Comparison of ENCODE assay signal across 24 mouse cellular contexts in the genomic region with DNA sequence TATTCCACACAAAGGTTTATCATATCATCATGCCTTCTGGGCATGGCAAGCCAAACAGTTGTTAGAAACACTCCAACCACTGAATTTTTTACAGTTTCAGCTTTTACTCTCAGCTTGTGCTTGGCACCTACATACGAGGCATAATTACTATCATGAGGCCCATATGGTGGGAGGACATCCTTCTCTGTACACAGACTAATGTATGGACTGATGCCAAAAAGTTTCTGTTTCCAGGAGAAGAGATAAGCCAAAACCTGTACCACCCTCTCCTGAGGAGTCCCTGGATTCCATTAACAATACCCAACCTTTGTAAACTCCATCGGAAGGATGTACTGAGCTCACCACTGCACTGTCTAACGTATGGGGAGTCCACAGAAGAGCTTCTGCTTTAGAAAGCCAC.
DNase-seq lines count a peak whose midpoint lies in the region; ATAC-seq and TF ChIP-seq lines count a peak whose summit lies in the region.
"Had no signal": no experiment of that assay in that cellular context is flagged by ENCODE, and none has a peak within 500 bp of the region (broad histone marks: within the 10 kb centered on the region; RNA-seq: fewer than 3 reads in every experiment).

No protein-coding gene starts in this region.

- no peak overlapping the region for H3K4me2 ChIP-seq in forebrain, embryonic 14.5 days (ENCODE audit: low read length)
- no peak overlapping the region for H3K4me2 ChIP-seq in forebrain, embryonic 11.5 days (ENCODE audit: low read depth, low read length, severe bottlenecking)
- no peak overlapping the region for H3K4me2 ChIP-seq in hindbrain, embryonic 15.5 days
- no peak overlapping the region for H3K4me2 ChIP-seq in hindbrain, embryonic 12.5 days (replicated peaks)
- H3K4me2 ChIP-seq in lung, postnatal 0 days (replicated peaks; ENCODE audit: low read depth, low read length), result no peak overlapping the region
- no peak overlapping the region for H3K4me2 ChIP-seq in forebrain, embryonic 16.5 days (ENCODE audit: low read length)
- H3K4me2 ChIP-seq: embryonic facial prominence, embryonic 13.5 days; heart, embryonic 13.5 days; kidney, embryonic 15.5 days had no signal

- no peak overlapping the region for H3K27ac ChIP-seq in forebrain, embryonic 14.5 days (ENCODE audit: low read depth, low read length)
- H3K27ac ChIP-seq in forebrain, embryonic 11.5 days (ENCODE audit: low read depth, low read length), result no peak overlapping the region
- H3K27ac ChIP-seq in hindbrain, embryonic 15.5 days (replicated peaks), result no peak overlapping the region
- H3K27ac ChIP-seq in hindbrain, embryonic 12.5 days, result no peak overlapping the region
- no peak overlapping the region for H3K27ac ChIP-seq in lung, postnatal 0 days (ENCODE audit: low read length)
- H3K27ac ChIP-seq in forebrain, embryonic 16.5 days (ENCODE audit: low read length), result no peak overlapping the region
- H3K27ac ChIP-seq: embryonic facial prominence, embryonic 13.5 days; gastrocnemius, adult 2 months; heart, embryonic 13.5 days; kidney, embryonic 15.5 days had no signal

- no peak for TF ChIP-seq EP300 in lung, postnatal 0 days (IDR thresholded peaks at IDR 0.05)

- H3K27me3 ChIP-seq in forebrain, embryonic 14.5 days (replicated peaks; ENCODE audit: control insufficient read depth, insufficient read depth, low read length), result no peaks in the 10 kb centered on the region
- no peaks in the 10 kb centered on the region for H3K27me3 ChIP-seq in forebrain, embryonic 11.5 days (ENCODE audit: control insufficient read depth, insufficient read depth, low read length)
- H3K27me3 ChIP-seq in hindbrain, embryonic 15.5 days, result no peaks in the 10 kb centered on the region
- H3K27me3 ChIP-seq in hindbrain, embryonic 12.5 days, result no peaks in the 10 kb centered on the region
- no peaks in the 10 kb centered on the region for H3K27me3 ChIP-seq in lung, postnatal 0 days (replicated peaks; ENCODE audit: insufficient read depth, low read length)
- H3K27me3 ChIP-seq in forebrain, embryonic 16.5 days (replicated peaks; ENCODE audit: control insufficient read depth, insufficient read depth, low read length), result no peaks in the 10 kb centered on the region
- H3K27me3 ChIP-seq: CH12.LX; embryonic facial prominence, embryonic 13.5 days; heart, embryonic 13.5 days; kidney, embryonic 15.5 days; Patski had no signal

- H3K36me3 ChIP-seq in forebrain, embryonic 14.5 days (ENCODE audit: control insufficient read depth, insufficient read depth, low read length), result no peaks in the 10 kb centered on the region
- no peaks in the 10 kb centered on the region for H3K36me3 ChIP-seq in forebrain, embryonic 11.5 days (ENCODE audit: control insufficient read depth, insufficient read depth, low read length)
- no peaks in the 10 kb centered on the region for H3K36me3 ChIP-seq in hindbrain, embryonic 15.5 days
- no peaks in the 10 kb centered on the region for H3K36me3 ChIP-seq in hindbrain, embryonic 12.5 days
- no peaks in the 10 kb centered on the region for H3K36me3 ChIP-seq in lung, postnatal 0 days (ENCODE audit: insufficient read depth, low read length)
- no peaks in the 10 kb centered on the region for H3K36me3 ChIP-seq in forebrain, embryonic 16.5 days (ENCODE audit: control insufficient read depth, insufficient read depth)
- H3K36me3 ChIP-seq: embryonic facial prominence, embryonic 13.5 days; heart, embryonic 13.5 days; kidney, embryonic 15.5 days had no signal

- 79% methylated on average over 3 of the region's 3 CpGs for WGBS in forebrain, embryonic 14.5 days
- WGBS in forebrain, embryonic 11.5 days, result 87% methylated on average over 3 of the region's 3 CpGs
- WGBS in hindbrain, embryonic 15.5 days, result 78% methylated on average over 3 of the region's 3 CpGs
- WGBS in hindbrain, embryonic 12.5 days, result 88% methylated on average over 3 of the region's 3 CpGs
- WGBS in lung, postnatal 0 days, result 68% methylated on average over 3 of the region's 3 CpGs
- 53% methylated on average over 3 of the region's 3 CpGs for WGBS in lung, adult 2 months
- WGBS in forebrain, embryonic 16.5 days, result 74% methylated on average over 3 of the region's 3 CpGs

- DNase-seq in forebrain, embryonic 14.5 days (ENCODE audit: low spot score), result peak; percentile 46
- DNase-seq in forebrain, embryonic 11.5 days (ENCODE audit: low spot score), result no peak
- peak; percentile 12 for DNase-seq in lung, postnatal 0 days (ENCODE audit: low spot score)
- no peak for DNase-seq in lung, adult 2 months
- DNase-seq in layer of hippocampus, postnatal 36 days, result no peak
- DNase-seq: adrenal gland, adult 2 months; adrenal gland, postnatal 25 days; cerebellum, adult 11 months; cerebellum, adult 8-10 months; cerebellum, postnatal 36 days; gastrocnemius, adult 2 months; gastrocnemius, postnatal 25 days; heart, postnatal 36 days; kidney, adult 2 months had no signal

- no peak overlapping the region for H3K4me3 ChIP-seq in forebrain, embryonic 14.5 days (ENCODE audit: low read depth, low read length)
- H3K4me3 ChIP-seq in forebrain, embryonic 11.5 days (ENCODE audit: low read depth, low read length), result no peak overlapping the region
- H3K4me3 ChIP-seq in hindbrain, embryonic 15.5 days, result no peak overlapping the region
- no peak overlapping the region for H3K4me3 ChIP-seq in hindbrain, embryonic 12.5 days
- H3K4me3 ChIP-seq in lung, postnatal 0 days (ENCODE audit: low read depth, low read length), result no peak overlapping the region
- H3K4me3 ChIP-seq in lung, adult 2 months (replicated peaks; ENCODE audit: extremely low read depth, low read depth, low read length), result no peak overlapping the region
- no peak overlapping the region for H3K4me3 ChIP-seq in forebrain, embryonic 16.5 days (replicated peaks; ENCODE audit: low read length)
- H3K4me3 ChIP-seq: embryonic facial prominence, embryonic 13.5 days; gastrocnemius, adult 2 months; heart, embryonic 13.5 days; kidney, embryonic 15.5 days had no signal

- no peaks in the 10 kb centered on the region for H3K4me1 ChIP-seq in forebrain, embryonic 14.5 days (ENCODE audit: control insufficient read depth, insufficient read depth, low read length)
- no peaks in the 10 kb centered on the region for H3K4me1 ChIP-seq in forebrain, embryonic 11.5 days (replicated peaks; ENCODE audit: control insufficient read depth, insufficient read depth, low read length)
- H3K4me1 ChIP-seq in hindbrain, embryonic 15.5 days (replicated peaks), result no peaks in the 10 kb centered on the region
- H3K4me1 ChIP-seq in hindbrain, embryonic 12.5 days, result no peaks in the 10 kb centered on the region
- no peaks in the 10 kb centered on the region for H3K4me1 ChIP-seq in lung, postnatal 0 days (ENCODE audit: insufficient read depth, low read depth, low read length)
- H3K4me1 ChIP-seq in lung, adult 2 months (ENCODE audit: control insufficient read depth, insufficient read depth, low read length), result no peaks in the 10 kb centered on the region
- H3K4me1 ChIP-seq in forebrain, embryonic 16.5 days (replicated peaks; ENCODE audit: control insufficient read depth, insufficient read depth, low read length), result no peaks in the 10 kb centered on the region
- H3K4me1 ChIP-seq: heart, embryonic 13.5 days; kidney, embryonic 15.5 days had no signal

- no peaks in the 10 kb centered on the region for H3K9me3 ChIP-seq in forebrain, embryonic 14.5 days (replicated peaks; ENCODE audit: control insufficient read depth, low read length)
- no peaks in the 10 kb centered on the region for H3K9me3 ChIP-seq in forebrain, embryonic 11.5 days (ENCODE audit: control insufficient read depth, low read length)
- no peaks in the 10 kb centered on the region for H3K9me3 ChIP-seq in hindbrain, embryonic 15.5 days
- H3K9me3 ChIP-seq in hindbrain, embryonic 12.5 days (replicated peaks), result no peaks in the 10 kb centered on the region
- no peaks in the 10 kb centered on the region for H3K9me3 ChIP-seq in lung, postnatal 0 days (ENCODE audit: low read length)
- no peaks in the 10 kb centered on the region for H3K9me3 ChIP-seq in forebrain, embryonic 16.5 days (ENCODE audit: control insufficient read depth, low read length)
- H3K9me3 ChIP-seq: embryonic facial prominence, embryonic 13.5 days; heart, embryonic 13.5 days; kidney, embryonic 15.5 days had no signal

- no peak for TF ChIP-seq CTCF in lung, postnatal 0 days (IDR thresholded peaks at IDR 0.05)
- no peak for TF ChIP-seq CTCF in lung, adult 2 months (IDR thresholded peaks at IDR 0.05; ENCODE audit: insufficient read depth, low read length)

- ATAC-seq in forebrain, embryonic 14.5 days, result peak; percentile 54; the same call in 1 of the 2 replicates
- ATAC-seq in forebrain, embryonic 11.5 days (replicated peaks; ENCODE audit: low FRiP score), result no peak
- peak; percentile 61; the same call in 1 of the 2 replicates for ATAC-seq in hindbrain, embryonic 15.5 days (ENCODE audit: low FRiP score, low read depth)
- no peak for ATAC-seq in hindbrain, embryonic 12.5 days (ENCODE audit: low FRiP score)
- no peak for ATAC-seq in lung, postnatal 0 days
- ATAC-seq in forebrain, embryonic 16.5 days, result peak; percentile 78
- ATAC-seq: activated CD4-positive, CD25-positive, alpha-beta regulatory T cell, adult 4 months; intestine, embryonic 16.5 days; Patski had no signal

- H3K9ac ChIP-seq in forebrain, embryonic 14.5 days (ENCODE audit: low read length), result no peak overlapping the region
- no peak overlapping the region for H3K9ac ChIP-seq in forebrain, embryonic 11.5 days (ENCODE audit: low read length)
- H3K9ac ChIP-seq in hindbrain, embryonic 15.5 days, result no peak overlapping the region
- no peak overlapping the region for H3K9ac ChIP-seq in hindbrain, embryonic 12.5 days
- no peak overlapping the region for H3K9ac ChIP-seq in lung, postnatal 0 days (replicated peaks; ENCODE audit: low read depth)
- H3K9ac ChIP-seq in forebrain, embryonic 16.5 days (replicated peaks; ENCODE audit: low read depth, low read length), result no peak overlapping the region
- H3K9ac ChIP-seq: embryonic facial prominence, embryonic 13.5 days; heart, embryonic 13.5 days; kidney, embryonic 15.5 days had no signal

- TF ChIP-seq POLR2A in lung, adult 2 months (IDR thresholded peaks at IDR 0.05; ENCODE audit: borderline replicate concordance, extremely low read depth, low read depth, low read length), result no peak

Comparison
In these comparisons a context has a peak if more than half of its experiments do, and no peak if none do; other contexts are left out.
1. ATAC-seq: peak in forebrain, embryonic 14.5 days (single experiment), hindbrain, embryonic 15.5 days (single experiment) and forebrain, embryonic 16.5 days (single experiment); none in forebrain, embryonic 11.5 days (single experiment), hindbrain, embryonic 12.5 days (single experiment) and lung, postnatal 0 days (single experiment).
2. DNase-seq: peak in forebrain, embryonic 14.5 days (single experiment) and lung, postnatal 0 days (single experiment); none in forebrain, embryonic 11.5 days (single experiment), lung, adult 2 months (single experiment) and layer of hippocampus, postnatal 36 days (0 of 2).